Mouse (Mus musculus): ENCODE measurements around the gene Tbx2.

Gene Tbx2

GRCm38 (mm10) chr11:85832231-85832924 lies at the start of gene Tbx2:
TSS of gene Tbx2 (plus strand) at chr11:85832551.
- peak; percentile 10 for DNase-seq

GRCm38 (mm10) chr11:85786113-85786718 lies 46.1 kb upstream of the Tbx2 start:
- no peak for DNase-seq

- no peak for DNase-seq
Measured at GRCm38 (mm10) chr11:85789750-85790149, 42.6 kb upstream of the Tbx2 start.

GRCm38 (mm10) chr11:85790267-85790666 lies 42.1 kb upstream of the Tbx2 start:
- DNase-seq = no peak

GRCm38 (mm10) chr11:85791212-85791611 lies 41.1 kb upstream of the Tbx2 start:
- no peak for DNase-seq

- no peak for DNase-seq
Measured at GRCm38 (mm10) chr11:85792534-85793215, 39.7 kb upstream of the Tbx2 start.

GRCm38 (mm10) chr11:85799456-85799855 lies 32.9 kb upstream of the Tbx2 start:
- DNase-seq = no peak

- no peak for DNase-seq
Measured at GRCm38 (mm10) chr11:85799856-85800255, 32.5 kb upstream of the Tbx2 start.

- DNase-seq = no peak
Measured at GRCm38 (mm10) chr11:85800380-85800779, 32.0 kb upstream of the Tbx2 start.

GRCm38 (mm10) chr11:85804048-85804447 lies 28.3 kb upstream of the Tbx2 start:
- DNase-seq = no peak

GRCm38 (mm10) chr11:85805779-85806178 lies 26.6 kb upstream of the Tbx2 start:
- DNase-seq = no peak

GRCm38 (mm10) chr11:85807353-85807752 lies 25.0 kb upstream of the Tbx2 start:
- DNase-seq = no peak

- DNase-seq = no peak
Measured at GRCm38 (mm10) chr11:85811229-85811628, 21.1 kb upstream of the Tbx2 start.

- no peak for DNase-seq
Measured at GRCm38 (mm10) chr11:85811676-85812075, 20.7 kb upstream of the Tbx2 start.

GRCm38 (mm10) chr11:85812201-85812966 lies 20.0 kb upstream of the Tbx2 start:
- DNase-seq = no peak

GRCm38 (mm10) chr11:85814678-85815077 lies 17.7 kb upstream of the Tbx2 start:
- no peak for DNase-seq

GRCm38 (mm10) chr11:85816471-85816870 lies 15.9 kb upstream of the Tbx2 start:
- no peak for DNase-seq

- DNase-seq = no peak
Measured at GRCm38 (mm10) chr11:85818401-85818800, 13.9 kb upstream of the Tbx2 start.

- DNase-seq = no peak
Measured at GRCm38 (mm10) chr11:85820959-85821358, 11.4 kb upstream of the Tbx2 start.

GRCm38 (mm10) chr11:85821659-85822058 lies 10.7 kb upstream of the Tbx2 start:
- no peak for DNase-seq

- peak; percentile 47 for DNase-seq
Measured at GRCm38 (mm10) chr11:85823181-85823580, 9.2 kb upstream of the Tbx2 start.

- no peak for DNase-seq
Measured at GRCm38 (mm10) chr11:85823794-85824193, 8.6 kb upstream of the Tbx2 start.

- DNase-seq = no peak
Measured at GRCm38 (mm10) chr11:85825031-85825430, 7.3 kb upstream of the Tbx2 start.

Data from right cerebral cortex, postnatal 25 days (tissue).